Mouse (Mus musculus) left cerebral cortex, adult 6 months (tissue): Measurements from ENCODE around the gene Deup1. TPM values are rescaled to one million over a fixed set of nuclear protein-coding genes. Genes with fewer than 3 reads are reported as not detected.

Experiments
- long read RNA-seq, 2 experiments: library from polyadenylated mRNA; unstranded; transcript quantifications; one replicate each; pipeline ENCODE4 v2.0.0; 2019 to 2020
- polyA plus RNA-seq: library from polyadenylated mRNA; unstranded; fragments of <200 nt; fragmentation: Nextera tagmentation; gene quantifications from 2 replicates; pipeline ENCODE4 v1.2.3, GENCODE M21; 2021

Deup1 gene
- 0.23 TPM in 1 of 2 replicates, not detected in the other for polyA plus RNA-seq
- long read RNA-seq, experiment 1, partial matches to known transcripts: 1 of 2 reads
- long read RNA-seq, experiment 1, other reads (novel, unspliced or antisense): 1 of 2 reads
- long read RNA-seq, experiment 2: 0 reads

DNA sequence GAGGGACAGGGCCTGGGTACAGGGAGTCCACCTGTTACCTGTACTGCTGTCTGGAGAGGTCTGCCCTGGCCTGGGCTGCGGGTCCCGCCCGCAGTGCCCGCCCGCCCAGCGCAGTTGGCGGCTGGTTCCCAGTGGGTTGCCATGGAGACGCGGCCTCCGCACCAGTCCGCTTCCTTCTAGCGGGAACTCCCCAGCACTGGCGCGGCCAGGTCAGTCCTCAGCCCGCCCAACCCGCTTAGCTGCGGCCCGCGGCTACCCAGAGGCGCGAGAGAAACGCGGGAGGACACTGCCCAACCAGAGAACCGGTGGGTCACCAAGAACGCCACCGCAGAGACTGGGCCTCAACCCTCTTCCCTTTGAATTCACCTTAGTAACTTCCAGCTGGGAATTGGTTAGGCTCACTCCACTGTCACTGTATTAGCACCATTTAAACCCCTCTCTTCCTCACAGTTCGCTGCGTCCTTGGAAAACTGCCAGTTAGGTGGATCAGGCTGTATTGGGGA lies at the start of gene Deup1:
Gene Deup1 (minus strand): TSS at position 149 of the 503 bp plus-strand sequence.

Other genes starting within 250 kb of the Deup1 start
- 0.39 TPM in 1 of 2 replicates, not detected in the other for gene Smco4, start 134.5 kb downstream of the Deup1 start, polyA plus RNA-seq
- 19.3 and 19.8 TPM in 2 replicates for gene Slc36a4, start 81.8 kb upstream of the Deup1 start, polyA plus RNA-seq
- not detected in 2 replicates for gene Mtnr1b, start 246.6 kb upstream of the Deup1 start, polyA plus RNA-seq